Mouse (Mus musculus) embryonic facial prominence, embryonic 14.5 days (tissue): Measurements from ENCODE around the gene Erf. TPM values are rescaled to one million over a fixed set of nuclear protein-coding genes. Genes with fewer than 3 reads are reported as not detected.

Experiments
- ATAC-seq: fragments of 200-750 bp; cut with Nextera tagmentation; 2 replicates; pipeline ENCODE4 v1.8.0; 2017; ENCODE audit warnings: low read depth, moderate number of reproducible peaks, moderate TSS enrichment
- DNase-seq: peaks from one replicate; pipeline ENCODE4 v3.0.0-alpha.2; 2015; ENCODE audit warnings: low spot score
- H3K27ac ChIP-seq: fragments of 300-500 bp; sonication (generic); replicated peaks from 2 replicates; pipeline ENCODE4 v1.5.1; 2014; ENCODE audit warnings: low read depth, mild to moderate bottlenecking, low read length, moderate library complexity
- H3K27me3 ChIP-seq: fragments of 300-500 bp; sonication (generic); replicated peaks from 2 replicates; pipeline ENCODE4 v1.6.1; 2014; ENCODE audit warnings: low read length; ENCODE audit not compliant: control insufficient read depth, insufficient read depth
- H3K36me3 ChIP-seq: fragments of 300-500 bp; sonication (generic); 2 replicates; pipeline ENCODE4 v1.6.1; 2014; ENCODE audit warnings: low read length, mixed read lengths; ENCODE audit not compliant: control insufficient read depth, insufficient read depth
- H3K4me1 ChIP-seq: fragments of 300-500 bp; sonication (generic); 2 replicates; pipeline ENCODE4 v1.6.1; 2014; ENCODE audit warnings: antibody characterized with exemption, low read length; ENCODE audit not compliant: control insufficient read depth, insufficient read depth
- H3K4me2 ChIP-seq: fragments of 300-500 bp; sonication (generic); 2 replicates; pipeline ENCODE4 v1.6.1; 2014; ENCODE audit warnings: low read depth, mild to moderate bottlenecking, low read length, moderate library complexity, mixed read lengths
- H3K4me3 ChIP-seq: fragments of 300-500 bp; sonication (generic); 2 replicates; pipeline ENCODE4 v1.5.1; 2014; ENCODE audit warnings: low read depth, mild to moderate bottlenecking, low read length
- H3K9ac ChIP-seq: fragments of 300-500 bp; sonication (generic); 2 replicates; pipeline ENCODE4 v1.6.1; 2014; ENCODE audit warnings: low read depth, mild to moderate bottlenecking, low read length, moderate library complexity, mixed read lengths
- H3K9me3 ChIP-seq: fragments of 300-500 bp; sonication (generic); 2 replicates; pipeline ENCODE4 v1.6.1; 2016; ENCODE audit warnings: low read length; ENCODE audit not compliant: control insufficient read depth
- WGBS: fragments of 180-500 bp; shearing (Covaris S2); extraction: QIAGEN DNeasy Blood & Tissue Kit; methylation state at CpG from one replicate; pipeline ENCODE4 v1.1.7; 2014; 5-methylcytosine and 5-hydroxymethylcytosine counted together
- microRNA-seq: library from miRNA; unstranded; fragments of <30 nt; microRNA quantifications from one replicate; pipeline ENCODE4, GENCODE M21; 2016; ENCODE audit warnings: borderline number of aligned reads
- polyA plus RNA-seq: library from polyadenylated mRNA; unstranded; fragments of >200 nt; fragmentation: Nextera tagmentation; extraction: Ambion mirVana; gene quantifications from 2 replicates; pipeline ENCODE4 v1.2.1, GENCODE M21; 2014

The Erf gene
- polyA plus RNA-seq, 1 experiment from 2014 or later: 26.0 TPM

DNA sequence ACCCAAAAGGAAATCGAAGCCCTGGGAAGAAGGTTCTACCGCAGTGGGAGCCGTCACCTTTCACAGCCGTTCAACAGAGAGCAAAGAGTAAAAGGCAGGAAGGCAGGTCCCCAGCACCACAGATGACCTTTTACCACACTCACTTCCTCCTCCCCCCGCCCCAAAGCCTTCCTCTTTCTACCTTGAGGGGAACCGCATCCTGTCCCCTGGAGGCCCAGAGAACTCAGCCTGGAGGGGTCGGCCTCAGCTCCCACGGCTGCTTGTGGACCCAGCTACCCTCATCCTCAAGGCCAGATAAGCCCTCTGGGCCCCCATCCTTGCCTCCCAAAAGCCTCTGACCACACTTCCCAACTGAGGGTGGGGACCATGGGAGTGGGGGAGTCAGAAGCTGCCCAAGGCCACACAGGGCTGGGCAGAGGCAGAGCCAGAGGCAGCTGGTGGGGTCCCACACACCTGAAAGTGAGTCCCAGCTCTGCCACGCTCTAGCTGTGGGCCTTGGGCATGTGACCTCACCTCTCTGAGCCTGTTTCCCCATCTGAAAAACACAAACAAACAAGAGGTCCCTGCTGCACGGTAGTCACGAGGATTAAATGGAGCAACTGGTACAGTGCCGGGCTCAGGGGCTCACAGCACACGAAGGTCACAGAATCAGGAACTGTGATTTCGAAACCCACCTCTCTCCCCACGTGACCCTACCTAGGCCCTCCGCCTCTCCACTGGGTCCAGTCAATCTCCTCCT lies 45.0 kb downstream of the Erf start:
- no peak overlapping the region for H3K4me3 ChIP-seq
- H3K9ac ChIP-seq: no peak overlapping the region
- H3K4me1 ChIP-seq: no peaks in the 10 kb centered on the region
- no peak for ATAC-seq
- H3K27me3 ChIP-seq: no peaks in the 10 kb centered on the region
- DNase-seq: no peak
- peaks cover 49% of the 10 kb centered on the region; the same call in 1 of the 2 replicates for H3K36me3 ChIP-seq
- no peaks in the 10 kb centered on the region for H3K9me3 ChIP-seq
- WGBS: 75% methylated on average over 13 of the region's 16 CpGs
- no peak overlapping the region for H3K27ac ChIP-seq
- H3K4me2 ChIP-seq: no peak overlapping the region

- no peak overlapping the region for H3K4me2 ChIP-seq
- 96% methylated on average over 14 of the region's 20 CpGs for WGBS
- H3K9ac ChIP-seq: no peak overlapping the region
- no peaks in the 10 kb centered on the region for H3K27me3 ChIP-seq
- H3K4me3 ChIP-seq: no peak overlapping the region
- no peak overlapping the region for H3K27ac ChIP-seq
- ATAC-seq (no peak), DNase-seq (no peak)
- no peaks in the 10 kb centered on the region for H3K9me3 ChIP-seq
- no peaks in the 10 kb centered on the region for H3K4me1 ChIP-seq
- H3K36me3 ChIP-seq: peaks cover 31% of the 10 kb centered on the region; the same call in 1 of the 2 replicates
Measured at GRCm38 (mm10) chr7:25203624-25204023, 46.9 kb downstream of the Erf start.

DNA sequence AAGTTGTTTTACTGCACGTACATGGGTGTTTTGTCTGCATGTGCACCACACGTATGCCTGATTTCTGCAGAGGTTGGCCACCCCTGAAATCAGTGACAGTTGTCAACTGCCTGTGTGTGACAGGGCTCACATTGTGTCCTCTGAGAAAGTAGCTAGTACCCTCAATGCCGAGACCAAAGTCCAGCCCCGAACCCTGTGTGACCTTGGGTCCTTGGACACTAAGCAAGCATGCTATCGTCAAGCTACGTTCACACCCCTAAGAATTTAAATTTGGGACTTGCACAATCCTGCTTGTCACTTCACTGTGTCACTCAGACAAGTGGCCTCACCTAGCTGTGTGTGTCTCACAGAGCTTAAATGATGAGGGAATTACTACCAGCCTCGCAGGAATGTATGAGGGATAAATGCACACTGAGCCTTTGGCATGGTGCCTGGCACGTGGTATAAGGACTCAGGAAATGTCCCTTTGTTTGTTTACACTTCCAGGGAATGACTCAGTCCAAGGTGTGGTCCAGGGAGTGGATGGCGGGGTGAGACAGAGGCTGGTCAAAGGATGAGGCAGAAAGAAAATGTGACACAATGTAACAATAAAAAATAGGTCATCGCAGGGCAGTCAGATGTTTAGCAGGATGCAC lies 53.1 kb downstream of the Erf start:
- H3K4me3 ChIP-seq: no peak overlapping the region
- H3K9ac ChIP-seq: no peak overlapping the region
- ATAC-seq (peak; percentile 65), DNase-seq (peak; percentile 55)
- 64% methylated on average over 10 of the region's 10 CpGs for WGBS
- H3K4me1 ChIP-seq: no peaks in the 10 kb centered on the region
- H3K9me3 ChIP-seq: no peaks in the 10 kb centered on the region
- H3K36me3 ChIP-seq: peaks cover 7% of the 10 kb centered on the region; the same call in 1 of the 2 replicates
- no peaks in the 10 kb centered on the region for H3K27me3 ChIP-seq
- no peak overlapping the region for H3K27ac ChIP-seq
- H3K4me2 ChIP-seq: no peak overlapping the region

DNA sequence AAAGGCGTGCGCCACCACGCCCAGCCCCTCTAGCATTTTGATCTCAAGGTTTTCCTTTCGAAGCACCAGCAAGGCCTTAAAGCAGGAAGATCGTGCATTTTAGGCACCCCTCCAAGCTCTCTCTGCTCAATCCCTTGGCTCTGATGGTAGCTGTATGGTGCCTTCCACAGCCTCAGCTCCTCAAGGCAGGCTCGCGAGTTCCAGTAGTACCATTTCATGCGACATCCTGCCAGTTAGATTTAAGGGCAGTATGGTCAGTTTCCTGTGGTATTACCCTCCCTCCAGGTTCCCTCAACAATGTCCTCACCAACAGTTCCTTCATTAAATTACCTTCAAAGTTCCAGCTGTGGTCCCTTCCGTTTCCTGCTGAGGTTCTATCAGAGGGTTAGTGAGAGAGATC lies 54.5 kb downstream of the Erf start:
- Histone ChIP-seq H3K9ac (no peak overlapping the region), H3K27me3 (no peaks in the 10 kb centered on the region), H3K9me3 (no peaks in the 10 kb centered on the region), H3K4me3 (no peak overlapping the region), H3K27ac (no peak overlapping the region), H3K4me1 (no peaks in the 10 kb centered on the region), H3K4me2 (no peak overlapping the region), H3K36me3 (no peaks in the 10 kb centered on the region)
- 81% methylated on average over 9 of the region's 9 CpGs for WGBS
- ATAC-seq (no peak), DNase-seq (no peak)

GRCm38 (mm10) chr7:25195148-25195547 lies 55.4 kb downstream of the Erf start:
- DNase-seq (no peak), ATAC-seq (no peak)
- Histone ChIP-seq H3K4me3 (no peak overlapping the region), H3K9ac (no peak overlapping the region), H3K36me3 (no peaks in the 10 kb centered on the region), H3K27ac (no peak overlapping the region), H3K4me1 (no peaks in the 10 kb centered on the region), H3K9me3 (no peaks in the 10 kb centered on the region), H3K27me3 (no peaks in the 10 kb centered on the region), H3K4me2 (no peak overlapping the region)
- 74% methylated on average over 3 of the region's 3 CpGs for WGBS

Small RNA genes lying within 50 kb of the gene (microRNA-seq; reads per million reads assigned to microRNA genes)
- gene Mir7048: not detected

Other genes starting within 250 kb of the Erf start
- 7.2 and 9.0 TPM in 2 replicates for gene Atp1a3, start 244.8 kb downstream of the Erf start, polyA plus RNA-seq
- 7.0 and 8.3 TPM in 2 replicates for gene Grik5, start 178.4 kb downstream of the Erf start, polyA plus RNA-seq
- 24.1 and 25.2 TPM in 2 replicates for gene Zfp574, start 178.2 kb downstream of the Erf start, polyA plus RNA-seq
- 1.5 TPM in 2 replicates for gene Pou2f2, start 71.0 kb downstream of the Erf start, polyA plus RNA-seq
- 8.3 and 9.4 TPM in 2 replicates for gene Dedd2, start 30.1 kb downstream of the Erf start, polyA plus RNA-seq
- gene Zfp526, start 29.3 kb downstream of the Erf start, polyA plus RNA-seq: 4.1 and 4.4 TPM in 2 replicates
- 14.3 and 14.8 TPM in 2 replicates for gene Gsk3a, start 12.9 kb downstream of the Erf start, polyA plus RNA-seq
- 48.8 and 49.0 TPM in 2 replicates for gene Cic, start 16.9 kb upstream of the Erf start, polyA plus RNA-seq
- gene Pafah1b3, start 47.2 kb upstream of the Erf start, polyA plus RNA-seq: 173 and 200 TPM in 2 replicates
- 0.77 and 1.3 TPM in 2 replicates for gene Prr19, start 50.6 kb upstream of the Erf start, polyA plus RNA-seq
- gene Tmem145, start 55.3 kb upstream of the Erf start, polyA plus RNA-seq: 1.7 and 2.0 TPM in 2 replicates
- 15.4 and 15.8 TPM in 2 replicates for gene Megf8, start 66.4 kb upstream of the Erf start, polyA plus RNA-seq
- gene Cnfn, start 119.0 kb upstream of the Erf start, polyA plus RNA-seq: 17.7 and 80.3 TPM in 2 replicates
- 4.2 and 4.9 TPM in 2 replicates for gene Lipe, start 147.9 kb upstream of the Erf start, polyA plus RNA-seq
- 0.85 and 1.9 TPM in 2 replicates for gene Cxcl17, start 162.1 kb upstream of the Erf start, polyA plus RNA-seq
- 2.2 and 6.3 TPM in 2 replicates for gene Ceacam1, start 226.8 kb upstream of the Erf start, polyA plus RNA-seq